Mouse (Mus musculus): ENCODE results near the gene Clstn3. TPM values are rescaled to one million over a fixed set of nuclear protein-coding genes. Genes with fewer than 3 reads are reported as not detected.
A peak's percentile ranks its signal among the peaks of the same experiment; 100 is the strongest.
"Not testable (repeated sequence)": the region's sequence is repeated elsewhere in the genome, so short reads cannot be mapped to it uniquely, and the experiment has no call there.

The Clstn3 gene
- 100 to 1,000 TPM; 283 to 312 TPM for total RNA-seq (2021)
- long read RNA-seq, experiment 1, full-length matches to known transcripts = 106 of 139 reads
- long read RNA-seq, experiment 1, partial matches to known transcripts = 28 of 139 reads
- long read RNA-seq, experiment 1, other reads (novel, unspliced or antisense) = 5 of 139 reads
- long read RNA-seq, experiment 2, full-length matches to known transcripts = 92 of 127 reads
- long read RNA-seq, experiment 2, partial matches to known transcripts = 25 of 127 reads
- long read RNA-seq, experiment 2, other reads (novel, unspliced or antisense) = 10 of 127 reads

- DNase-seq (ENCODE audit: low spot score in 2 of 2) = peak; percentile 91 to 96
Measured at GRCm38 (mm10) chr6:124464305-124465271, at the start of gene Clstn3. Clstn3 (minus strand) TSS chr6:124464794.

GRCm38 (mm10) chr6:124512355-124512836 lies 47.8 kb upstream of the Clstn3 start, which contains the start of gene C1ra:
C1ra (plus strand) TSS chr6:124512405.
- DNase-seq (ENCODE audit: low spot score in 2 of 2) = peak; percentile 54 to 57

- no peak for DNase-seq (ENCODE audit: low spot score in 2 of 2)
Measured at GRCm38 (mm10) chr6:124511936-124512335, 47.3 kb upstream of the Clstn3 start.

GRCm38 (mm10) chr6:124509192-124509591 lies 44.6 kb upstream of the Clstn3 start:
- DNase-seq (ENCODE audit: low spot score in 2 of 2) = not testable (repeated sequence)

GRCm38 (mm10) chr6:124508292-124508691 lies 43.7 kb upstream of the Clstn3 start:
- no peak for DNase-seq (ENCODE audit: low spot score in 2 of 2)

GRCm38 (mm10) chr6:124506991-124507390 lies 42.4 kb upstream of the Clstn3 start:
- DNase-seq (ENCODE audit: low spot score in 2 of 2) = no peak

GRCm38 (mm10) chr6:124505028-124505427 lies 40.4 kb upstream of the Clstn3 start:
- no peak for DNase-seq (ENCODE audit: low spot score in 2 of 2)

GRCm38 (mm10) chr6:124502021-124502420 lies 37.4 kb upstream of the Clstn3 start:
- DNase-seq (ENCODE audit: low spot score in 2 of 2) = no peak

GRCm38 (mm10) chr6:124501473-124501872 lies 36.9 kb upstream of the Clstn3 start:
- no peak for DNase-seq (ENCODE audit: low spot score in 2 of 2)

- no peak for DNase-seq (ENCODE audit: low spot score in 2 of 2)
Measured at GRCm38 (mm10) chr6:124499914-124500566, 35.4 kb upstream of the Clstn3 start.

GRCm38 (mm10) chr6:124496054-124496453 lies 31.5 kb upstream of the Clstn3 start:
- no peak for DNase-seq (ENCODE audit: low spot score in 2 of 2)

GRCm38 (mm10) chr6:124493886-124494285 lies 29.3 kb upstream of the Clstn3 start:
- DNase-seq (ENCODE audit: low spot score in 2 of 2) = no peak

GRCm38 (mm10) chr6:124492842-124493561 lies 28.4 kb upstream of the Clstn3 start, which contains the start of gene C1rl:
C1rl (plus strand) TSS chr6:124493113.
- peak; percentile 60 to 65 for DNase-seq (ENCODE audit: low spot score in 2 of 2)

GRCm38 (mm10) chr6:124491427-124491826 lies 26.8 kb upstream of the Clstn3 start:
- no peak for DNase-seq (ENCODE audit: low spot score in 2 of 2)

GRCm38 (mm10) chr6:124488952-124489351 lies 24.4 kb upstream of the Clstn3 start:
- DNase-seq (ENCODE audit: low spot score in 2 of 2) = no peak

- no peak for DNase-seq (ENCODE audit: low spot score in 2 of 2)
Measured at GRCm38 (mm10) chr6:124487509-124487908, 22.9 kb upstream of the Clstn3 start.

GRCm38 (mm10) chr6:124485414-124486144 lies 21.0 kb upstream of the Clstn3 start:
- DNase-seq (ENCODE audit: low spot score in 2 of 2) = no peak

GRCm38 (mm10) chr6:124484851-124485250 lies 20.3 kb upstream of the Clstn3 start:
- DNase-seq (ENCODE audit: low spot score in 2 of 2) = no peak

- DNase-seq (ENCODE audit: low spot score in 2 of 2) = not testable (repeated sequence)
Measured at GRCm38 (mm10) chr6:124483831-124484230, 19.2 kb upstream of the Clstn3 start.

- DNase-seq (ENCODE audit: low spot score in 2 of 2) = peak; percentile 39 to 40
Measured at GRCm38 (mm10) chr6:124481571-124481970, 17.0 kb upstream of the Clstn3 start.

Data from layer of hippocampus, postnatal 14 days (tissue).